Mouse (Mus musculus) urinary bladder, postnatal 36 days (tissue): ENCODE data around the gene Wdtc1.

Experiments used
- DNase-seq, 2 experiments: peaks; one replicate each; pipeline ENCODE4 v3.0.0; 2022; ENCODE audit warnings: low spot score in 2 of 2, mixed read lengths in 1 of 2

Gene Wdtc1

DNA sequence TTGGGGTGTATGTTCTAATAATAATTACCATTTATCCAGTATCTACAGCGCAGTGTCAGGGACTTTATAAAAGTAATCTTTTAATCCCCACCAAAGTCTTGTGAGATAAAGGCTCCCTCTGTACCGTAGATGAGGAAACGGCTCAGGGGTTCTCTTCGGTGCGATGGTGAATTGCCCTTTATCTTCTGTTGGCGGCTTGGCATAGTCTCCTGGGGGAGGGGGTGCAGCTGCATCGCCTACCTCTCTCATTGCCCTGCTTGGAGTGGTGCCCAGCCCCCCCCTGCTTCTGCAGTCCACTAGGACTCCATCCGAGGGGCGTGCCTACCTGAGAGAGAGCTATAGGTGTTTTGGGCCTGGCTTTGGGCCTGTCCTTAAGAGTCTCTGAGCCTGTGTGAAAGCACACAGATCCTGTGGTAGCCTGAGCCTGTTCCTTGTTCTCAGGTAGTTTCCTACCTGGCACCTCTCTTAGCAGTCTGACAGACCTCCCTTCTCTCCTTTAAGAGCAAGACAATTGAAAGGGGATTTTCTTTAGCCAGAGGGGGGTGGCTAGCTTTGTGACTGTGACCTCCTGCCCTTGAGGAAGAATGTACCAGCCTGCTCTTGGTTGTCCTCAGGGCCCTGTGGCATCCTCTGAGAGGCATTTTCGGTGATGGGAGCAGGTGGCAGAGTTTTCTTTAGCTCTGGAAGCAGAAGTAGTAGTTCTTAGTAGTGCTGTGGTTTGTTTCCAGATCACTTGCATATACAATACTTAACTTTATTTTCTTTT, 22.7 kb upstream of the Wdtc1 start:
- DNase-seq: no peak

DNA sequence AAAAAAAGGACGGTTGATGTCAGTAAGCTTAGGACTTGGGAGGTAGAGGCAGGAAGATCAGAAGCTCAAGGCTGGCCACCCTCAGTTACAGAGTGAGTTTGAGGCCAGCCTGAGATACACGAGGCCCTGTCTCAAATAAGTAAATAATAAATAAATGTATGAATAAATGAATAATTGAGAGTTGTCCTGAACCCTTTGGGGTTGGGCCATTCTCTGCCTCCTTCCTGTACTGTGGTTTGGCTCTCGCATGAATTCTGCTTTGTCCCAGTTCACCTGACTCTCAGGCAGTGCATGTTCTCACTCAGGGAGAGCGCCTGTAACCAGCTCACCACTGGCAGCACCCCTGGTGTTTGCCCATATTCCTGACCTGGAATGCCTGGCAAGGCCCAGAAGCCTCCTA, 20.7 kb upstream of the Wdtc1 start:
- no peak for DNase-seq

DNA sequence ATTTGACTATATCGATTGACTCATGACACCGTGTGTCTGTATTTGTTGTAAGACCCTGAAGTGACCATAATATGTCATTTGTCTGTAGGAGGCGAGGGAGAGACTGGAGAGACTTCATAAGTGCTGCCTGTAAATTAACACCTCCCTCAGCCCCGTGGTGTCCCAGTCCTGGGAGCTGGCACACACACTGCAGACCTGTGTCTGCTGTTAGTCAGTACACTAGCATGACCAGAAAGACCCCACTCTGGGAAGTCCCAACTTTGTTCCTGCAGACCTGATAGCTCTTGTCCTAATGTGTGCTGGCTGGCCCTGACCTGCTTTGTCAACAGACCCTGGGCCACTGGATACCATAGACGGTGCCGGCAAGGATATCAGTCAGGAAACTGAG, 19.0 kb upstream of the Wdtc1 start:
- DNase-seq: no peak

DNA sequence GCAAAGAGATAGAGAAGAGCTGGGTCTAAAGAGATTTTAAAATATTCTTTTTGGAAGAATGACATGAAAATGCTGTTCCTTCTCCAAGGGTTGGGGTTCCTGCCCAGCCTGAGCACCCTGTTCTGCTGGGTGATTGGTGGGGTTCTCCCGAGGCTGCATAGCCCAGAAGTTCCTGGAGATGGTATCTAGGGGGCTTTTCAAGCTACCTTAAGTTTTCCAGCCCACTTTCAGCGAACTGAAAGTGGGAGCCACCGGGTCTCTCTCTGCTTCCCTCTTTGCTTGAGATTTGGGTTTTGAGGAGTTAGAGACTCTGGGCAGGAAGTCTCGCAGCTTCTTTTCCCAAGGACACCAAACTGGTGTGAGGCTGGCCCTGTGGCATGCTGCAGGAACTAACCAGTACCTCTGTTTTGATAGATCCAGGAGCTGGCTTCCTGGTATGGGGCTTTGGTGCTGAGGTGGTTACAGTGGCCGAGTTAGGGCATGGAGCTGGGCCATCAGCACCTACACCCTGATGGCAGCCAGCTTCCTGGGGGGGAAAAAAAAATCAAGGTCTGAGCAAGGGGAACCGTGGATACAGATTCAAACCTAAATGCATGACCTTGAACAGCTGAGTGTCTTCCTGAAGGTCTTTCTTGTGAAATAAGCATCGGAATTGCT, 18.5 kb upstream of the Wdtc1 start:
- DNase-seq: no peak

DNA sequence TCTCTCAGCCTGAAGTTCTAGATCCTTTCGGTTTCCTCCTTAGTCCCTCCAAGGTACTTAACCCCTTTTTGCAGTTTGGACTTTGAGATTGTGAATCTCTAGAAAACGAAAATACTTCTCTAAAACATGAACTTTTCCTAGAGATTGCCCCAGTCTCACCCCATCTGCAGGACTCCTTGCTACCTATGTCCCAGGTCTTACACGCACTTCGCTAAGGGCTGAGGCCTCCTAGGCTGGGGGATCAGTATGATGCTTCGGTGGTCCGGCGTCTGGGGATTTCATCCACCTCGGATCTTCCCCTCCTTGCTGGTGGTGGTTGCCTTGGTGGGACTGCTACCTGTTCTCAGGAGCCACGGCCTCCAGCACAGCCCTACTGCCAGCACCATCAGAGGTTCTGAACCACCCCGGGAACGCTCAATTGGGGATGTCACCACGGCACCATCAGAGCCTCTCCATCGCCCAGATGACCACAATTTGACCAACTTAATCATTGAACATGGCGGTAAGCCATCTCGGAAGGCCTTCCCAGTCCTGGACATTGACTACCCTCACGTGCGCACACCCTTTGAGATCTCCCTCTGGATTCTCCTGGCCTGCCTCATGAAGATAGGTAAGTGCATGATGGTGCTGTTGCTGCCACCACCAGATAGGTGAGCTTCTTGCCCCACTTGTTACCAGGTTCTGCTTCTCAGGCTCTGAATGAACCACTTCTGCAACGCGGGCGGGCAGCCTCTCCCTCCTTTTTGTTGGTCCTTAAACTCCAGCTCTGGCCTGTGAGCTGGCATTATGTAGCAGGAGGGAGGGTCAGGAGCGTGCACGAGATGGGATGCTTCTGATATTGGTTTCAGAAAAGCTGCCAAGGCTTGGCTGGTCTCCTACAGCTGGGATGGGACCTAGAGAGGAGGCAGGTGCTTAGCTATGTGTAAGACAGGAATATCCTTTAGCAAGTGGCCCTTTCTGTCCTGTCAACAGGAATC, 17.3 kb upstream of the Wdtc1 start:
- no peak for DNase-seq

DNA sequence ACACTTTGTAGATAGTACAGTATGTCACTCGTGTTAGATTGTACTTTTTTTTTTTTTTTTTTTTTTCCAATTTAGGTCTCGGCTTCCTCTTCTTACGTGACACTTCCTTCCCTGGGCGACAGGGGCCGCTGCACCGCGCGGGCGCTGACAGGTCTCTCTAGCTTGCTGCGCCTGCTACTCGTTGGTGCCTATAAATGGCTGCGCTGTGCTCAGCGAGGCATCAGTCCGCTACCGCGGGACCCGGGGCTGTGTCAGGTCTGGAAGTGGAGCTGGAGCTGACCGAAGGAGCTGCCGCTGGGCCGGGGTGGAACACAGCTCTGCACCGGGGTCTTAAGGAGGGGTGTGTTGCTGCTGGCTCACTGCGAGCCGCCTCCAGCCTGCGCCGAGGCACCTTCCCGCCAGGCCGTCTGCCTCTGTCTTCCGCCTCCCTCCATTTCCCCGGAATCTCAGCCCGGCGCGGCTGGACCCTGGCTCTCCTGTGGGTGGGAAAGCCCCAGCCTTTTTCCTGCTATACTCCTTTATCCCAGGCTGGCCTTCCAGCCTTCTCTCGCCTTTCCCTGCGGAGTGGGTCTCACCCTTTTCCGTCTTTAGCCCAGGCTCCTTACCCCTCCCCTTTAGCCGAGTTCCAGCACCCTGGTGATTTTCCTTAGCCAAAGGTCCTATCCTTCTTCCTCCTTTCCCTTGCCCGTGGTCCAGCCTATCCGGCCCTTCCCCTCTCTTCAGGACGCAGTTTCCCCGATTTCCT, 16.4 kb upstream of the Wdtc1 start, which contains the start of gene Slc9a1:
Slc9a1 (plus strand) TSS at position 154 of the 745 bp plus-strand sequence.
- DNase-seq: peak; percentile 91 to 94

DNA sequence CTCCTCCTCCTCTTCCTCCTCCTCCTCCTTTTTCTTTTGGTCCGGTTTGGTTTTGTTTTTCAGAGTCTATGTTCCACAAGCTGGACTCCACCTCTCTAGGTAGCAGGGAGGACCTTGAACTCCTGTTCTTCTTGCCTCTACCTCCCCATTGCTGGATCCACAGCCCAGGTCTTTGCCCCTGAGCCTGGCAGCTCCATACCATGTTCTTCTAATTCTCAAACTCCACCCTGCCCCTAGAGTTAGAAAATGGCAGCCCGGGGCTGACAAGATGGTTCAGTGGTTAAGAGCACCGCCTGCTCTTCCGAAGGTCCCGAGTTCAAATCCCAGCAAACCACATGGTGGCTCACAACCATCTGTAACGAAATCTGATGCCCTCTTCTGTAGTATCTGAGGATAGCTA, 1.4 kb upstream of the Wdtc1 start:
- DNase-seq: no peak

DNA sequence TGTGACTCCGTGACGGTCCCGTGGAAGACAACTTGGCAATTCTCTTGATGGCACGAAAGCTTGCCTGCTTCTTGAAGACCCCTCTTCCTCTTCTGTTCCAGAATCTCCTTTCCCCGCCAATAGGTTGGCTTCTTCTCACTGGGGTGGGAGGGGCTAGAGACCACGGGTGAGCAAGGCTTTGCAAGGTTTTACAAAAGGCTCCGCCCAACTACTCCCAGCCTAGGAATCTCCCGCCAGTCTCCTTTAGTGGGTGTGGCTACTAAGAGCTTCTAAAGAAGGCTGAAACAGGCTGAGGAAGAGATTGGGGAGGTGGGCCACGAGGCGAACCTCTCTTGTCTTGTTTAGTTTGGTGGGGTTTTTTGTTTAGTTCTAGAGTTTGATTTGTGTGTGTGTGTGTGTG, 484 bp downstream of the Wdtc1 start:
- DNase-seq: no peak

DNA sequence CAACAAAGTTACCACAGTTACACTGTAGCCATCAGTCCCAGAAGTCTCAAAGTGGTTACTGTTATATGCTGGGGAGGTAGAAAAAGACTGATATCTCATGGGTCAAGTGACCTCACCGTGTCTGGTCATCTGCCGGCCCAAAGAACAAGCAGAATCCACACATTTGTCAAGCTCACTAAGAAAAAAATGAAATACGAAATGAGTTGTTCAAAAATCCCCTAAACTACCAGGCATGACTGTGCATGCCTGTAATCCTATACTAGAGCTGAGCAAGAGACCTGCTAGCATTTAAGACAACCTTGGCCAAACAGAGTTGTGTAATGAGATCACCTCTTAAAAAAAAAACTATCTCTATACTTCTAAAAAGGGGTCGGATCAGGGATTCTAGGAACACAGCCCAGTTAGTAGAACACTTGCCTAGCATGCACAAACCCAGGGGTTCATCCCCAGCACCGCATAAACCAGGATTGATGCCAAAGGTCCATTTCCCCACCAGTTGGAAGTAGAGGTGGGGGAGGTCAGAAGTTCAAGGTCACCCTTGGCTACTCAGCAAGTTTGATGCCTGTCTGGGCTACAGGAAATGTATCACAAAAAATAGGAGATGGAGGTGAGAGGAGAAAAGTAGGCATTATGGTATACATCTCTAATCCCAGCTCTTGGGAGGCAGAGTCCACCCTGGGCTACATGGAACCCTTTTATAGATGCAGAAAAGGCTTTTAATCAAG, 5.1 kb downstream of the Wdtc1 start:
- DNase-seq: no peak

DNA sequence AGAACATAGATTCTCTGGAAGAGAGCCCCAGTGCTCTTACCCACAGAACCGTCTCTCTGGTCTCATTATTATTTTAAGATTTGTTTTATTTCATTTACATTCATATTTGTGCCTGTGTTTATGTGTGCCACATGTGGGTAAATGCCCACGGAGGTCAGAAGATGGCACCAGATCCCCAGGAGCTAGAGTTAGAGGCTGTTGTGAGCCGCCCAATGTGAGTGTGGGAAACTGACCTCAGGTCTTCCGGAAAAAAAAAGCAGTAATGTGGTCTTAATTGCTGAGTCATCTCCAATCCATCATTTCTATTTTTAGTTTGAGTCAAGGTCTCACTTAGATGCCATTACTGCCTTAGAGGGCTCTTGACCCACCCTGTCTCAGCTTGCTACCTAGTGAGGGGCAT, 5.7 kb downstream of the Wdtc1 start:
- no peak for DNase-seq

DNA sequence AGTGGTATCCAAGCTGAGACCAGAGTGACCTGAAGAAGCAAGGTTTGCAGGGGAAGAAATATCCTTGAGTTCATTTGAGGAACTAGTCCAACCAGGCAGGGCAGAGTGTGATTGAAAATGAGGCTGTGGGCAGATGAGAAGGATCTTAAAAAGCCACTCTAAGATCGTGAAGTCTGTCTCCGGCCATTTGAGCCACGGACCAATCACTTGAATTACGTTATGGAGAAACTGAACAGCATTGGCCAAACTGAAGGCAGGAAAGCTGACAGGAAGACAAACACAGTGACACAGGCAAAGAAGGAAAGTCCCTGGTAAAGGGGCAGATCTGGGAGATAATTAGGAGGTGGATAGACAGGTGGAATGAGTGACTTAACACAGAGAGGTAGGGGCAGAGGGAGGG, 6.7 kb downstream of the Wdtc1 start:
- no peak for DNase-seq

DNA sequence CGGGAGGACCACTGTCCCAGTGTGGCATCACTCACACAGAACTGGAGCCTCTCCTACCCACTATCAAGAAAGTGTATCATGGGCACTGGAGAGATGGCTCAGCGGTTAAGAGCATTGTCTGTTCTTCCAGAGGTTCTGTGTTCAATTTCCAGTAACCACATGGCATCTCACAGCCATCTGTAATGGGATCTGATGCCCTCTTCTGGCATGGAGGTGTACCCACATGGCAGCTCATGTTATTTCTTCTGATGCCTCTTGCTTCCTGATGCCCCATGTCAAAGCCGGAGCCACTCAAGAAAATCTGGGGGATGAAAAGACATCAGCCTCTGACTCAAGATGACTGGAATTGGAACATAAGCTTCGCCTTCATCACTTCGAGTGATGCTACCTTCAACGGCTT, 7.6 kb downstream of the Wdtc1 start:
- no peak for DNase-seq

DNA sequence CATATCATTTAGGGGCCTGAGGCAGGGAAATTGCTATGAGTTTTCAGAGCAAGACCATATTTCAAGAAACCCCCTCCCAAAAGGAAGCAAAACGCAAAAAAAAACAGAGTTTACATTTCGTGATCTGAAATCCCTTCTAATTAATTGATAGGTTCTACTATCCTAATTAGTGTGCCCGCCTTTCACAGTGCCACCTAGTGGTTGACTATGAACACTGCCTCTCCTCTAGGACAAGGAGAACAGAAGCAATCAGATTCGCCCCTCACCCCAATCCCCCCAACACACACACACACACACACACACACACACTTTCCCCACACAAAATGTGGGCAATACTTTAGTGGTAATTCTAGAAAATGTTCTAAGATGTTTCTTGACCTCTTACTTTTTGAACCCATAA, 9.2 kb downstream of the Wdtc1 start:
- peak in 1 of 2 experiments; percentile 18 for DNase-seq

DNA sequence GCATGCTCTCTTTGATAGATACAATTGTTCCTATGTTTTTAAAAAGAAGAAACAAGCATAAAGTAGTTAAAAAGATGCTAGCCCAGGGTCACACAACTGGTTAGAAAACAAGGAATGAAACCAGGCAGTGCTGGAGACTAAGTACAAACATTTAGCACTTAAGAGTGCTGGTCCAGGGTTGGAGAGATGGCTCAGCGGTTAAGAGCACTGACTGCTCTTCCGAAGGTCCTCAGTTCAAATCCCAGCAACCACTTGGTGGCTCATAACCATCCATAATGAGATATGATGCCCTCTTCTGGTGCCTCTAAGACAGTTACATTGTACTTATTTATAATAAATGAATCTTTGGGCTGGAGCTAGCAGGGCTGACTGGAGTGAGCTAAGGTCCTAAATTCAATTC, 13.1 kb downstream of the Wdtc1 start:
- no peak for DNase-seq

DNA sequence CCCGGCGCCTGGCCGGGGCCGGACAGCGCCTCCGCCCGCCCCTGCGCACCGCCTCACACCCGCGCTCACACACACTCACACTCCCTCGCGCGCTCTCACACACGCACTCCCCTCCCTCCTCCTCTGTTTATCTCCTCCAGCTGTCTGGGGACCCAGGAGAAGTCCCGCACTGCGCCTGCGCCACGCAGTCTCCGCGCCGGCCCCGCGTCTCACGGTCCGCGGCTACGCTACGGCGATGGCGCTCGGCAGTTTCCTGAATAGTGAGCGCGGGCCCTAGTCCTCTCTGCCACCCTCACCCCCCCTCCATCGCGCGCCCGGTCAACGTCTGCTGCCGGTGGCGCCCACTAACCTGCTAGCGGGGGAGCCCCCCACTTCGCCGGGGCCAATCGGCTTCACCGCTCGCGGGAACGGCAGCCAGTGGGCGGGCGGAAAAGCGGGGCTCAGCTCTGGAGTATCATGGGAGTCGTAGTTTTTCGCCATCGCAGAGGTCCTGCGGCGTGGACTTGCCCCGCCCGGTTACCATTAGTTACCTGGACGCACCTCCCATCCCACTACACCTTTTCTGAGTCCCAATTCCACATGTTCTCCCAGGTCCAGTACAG, 14.0 kb downstream of the Wdtc1 start:
- peak; percentile 97 to 98 for DNase-seq

DNA sequence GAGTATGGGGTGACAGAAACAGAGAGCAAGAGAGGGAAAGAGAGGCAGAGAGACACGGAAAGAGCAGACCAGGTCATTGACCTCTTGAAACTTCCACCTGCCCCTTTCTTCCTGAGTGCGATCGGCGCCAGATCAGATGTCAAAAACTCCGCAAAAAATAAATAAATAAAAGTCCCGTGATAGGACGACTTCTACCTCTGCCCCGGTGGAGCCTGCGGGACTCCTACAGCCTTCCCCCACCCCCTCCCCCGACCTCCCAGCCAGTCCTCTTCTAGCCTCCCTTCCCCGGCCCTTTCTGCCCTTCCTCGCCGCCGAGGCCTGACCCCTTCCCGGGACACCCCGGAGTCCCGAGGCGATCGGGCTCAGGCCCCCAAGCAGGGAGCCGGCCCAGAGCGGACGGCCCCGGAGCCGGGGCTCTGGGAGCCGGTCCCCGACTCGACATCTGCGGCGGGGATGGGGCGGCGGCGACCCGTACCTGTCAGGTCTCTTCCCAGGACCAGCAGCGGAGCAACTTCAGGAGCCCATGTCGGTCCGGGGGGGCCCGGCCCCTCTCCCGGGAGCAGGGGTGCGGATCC, 14.7 kb downstream of the Wdtc1 start:
- DNase-seq: no peak

DNA sequence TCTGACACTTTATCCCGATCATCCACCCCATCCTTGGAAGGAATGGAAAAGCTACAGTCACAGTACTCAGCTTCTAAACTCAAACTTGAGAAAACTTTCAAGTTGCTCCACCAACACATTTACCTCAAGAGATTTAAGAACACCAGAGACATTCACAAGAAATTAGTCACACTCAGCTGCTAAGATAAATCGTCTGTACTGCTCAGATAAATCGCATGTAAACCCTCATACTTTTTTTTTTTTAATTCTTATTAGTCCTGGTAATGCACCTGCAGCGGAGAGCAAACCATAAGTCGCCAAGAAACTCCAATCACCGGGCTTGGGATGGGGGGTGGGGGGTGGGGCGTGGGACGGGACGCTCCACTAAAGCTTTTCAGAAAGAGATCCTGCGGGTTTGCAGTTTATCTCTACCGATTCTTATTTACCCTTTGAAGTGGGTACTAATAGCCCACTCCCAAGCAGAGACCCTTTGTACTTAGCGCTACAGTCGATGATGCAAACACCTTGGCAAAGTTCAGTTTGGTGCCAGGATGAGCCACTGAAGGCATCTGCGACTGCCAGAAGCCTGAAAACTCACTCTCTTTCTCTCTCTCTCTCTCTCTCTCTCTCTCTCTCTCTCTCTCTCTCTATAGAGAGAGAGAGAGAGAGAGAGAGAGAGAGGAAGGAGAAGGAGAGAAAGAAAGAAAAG, 15.3 kb downstream of the Wdtc1 start:
- DNase-seq: no peak

DNA sequence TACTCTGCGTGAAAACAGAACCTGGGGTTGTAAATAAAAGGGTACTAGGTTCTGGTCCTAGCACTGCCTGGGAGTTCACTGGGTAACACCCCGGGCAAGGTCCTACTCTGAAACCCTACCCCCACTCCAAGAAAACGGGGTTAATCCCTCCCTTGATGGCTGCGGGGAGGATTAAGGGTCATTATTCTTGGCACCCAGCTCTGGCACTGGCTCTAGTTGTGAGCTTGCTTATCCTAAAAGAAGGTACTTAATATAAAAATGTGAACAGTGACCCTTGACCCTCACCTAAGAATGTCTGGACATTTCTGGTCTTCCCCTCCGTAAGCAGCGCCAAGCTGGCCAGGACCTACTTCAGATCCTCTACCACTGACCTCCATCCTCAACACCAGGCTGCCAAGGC, 20.0 kb downstream of the Wdtc1 start:
- DNase-seq: no peak

DNA sequence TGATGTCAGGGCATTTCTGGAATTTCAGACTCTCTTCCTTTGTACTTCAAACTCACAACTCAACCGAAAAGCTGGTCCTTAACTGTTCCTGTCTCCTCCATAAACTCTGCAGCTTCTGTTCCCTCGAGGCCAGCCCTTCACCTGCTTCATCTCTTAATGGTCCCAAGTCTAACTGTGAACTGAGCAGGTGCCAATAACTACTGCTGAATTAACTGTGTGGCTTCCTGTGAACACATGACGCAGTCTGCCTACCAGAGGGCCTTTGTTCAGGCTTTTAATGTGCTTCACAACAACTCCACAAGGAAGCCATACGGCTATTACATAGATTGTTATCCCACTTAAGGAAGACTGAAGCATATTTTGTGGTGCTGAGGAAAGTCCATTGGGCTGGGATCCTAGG, 23.0 kb downstream of the Wdtc1 start:
- no peak for DNase-seq

DNA sequence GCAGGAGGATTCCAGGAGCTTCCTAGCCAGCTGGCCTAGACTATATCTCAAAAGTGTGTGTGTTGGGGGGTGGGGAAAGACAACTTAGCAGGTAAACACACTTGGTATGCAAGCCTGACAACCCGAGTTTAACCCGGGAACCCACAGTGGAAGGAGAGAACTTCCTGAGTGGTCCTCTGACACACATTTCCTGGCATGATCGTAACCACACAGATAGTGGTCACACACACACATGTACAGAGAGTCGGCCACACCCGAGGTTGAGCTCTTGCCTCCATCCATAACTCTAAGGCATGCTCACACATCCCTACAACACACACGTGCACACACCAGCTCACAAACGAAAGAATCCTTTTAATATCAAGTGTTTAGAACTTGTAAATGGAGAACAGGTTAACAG, 25.2 kb downstream of the Wdtc1 start:
- DNase-seq: no peak
